Mouse (Mus musculus): ENCODE data around the gene Btg3. TPM values are rescaled to one million over a fixed set of nuclear protein-coding genes. Genes with fewer than 3 reads are reported as not detected.

Btg3 gene
- 4.2 and 8.0 TPM in 2 replicates for polyA plus RNA-seq (2012; rRNA removed)

DNA sequence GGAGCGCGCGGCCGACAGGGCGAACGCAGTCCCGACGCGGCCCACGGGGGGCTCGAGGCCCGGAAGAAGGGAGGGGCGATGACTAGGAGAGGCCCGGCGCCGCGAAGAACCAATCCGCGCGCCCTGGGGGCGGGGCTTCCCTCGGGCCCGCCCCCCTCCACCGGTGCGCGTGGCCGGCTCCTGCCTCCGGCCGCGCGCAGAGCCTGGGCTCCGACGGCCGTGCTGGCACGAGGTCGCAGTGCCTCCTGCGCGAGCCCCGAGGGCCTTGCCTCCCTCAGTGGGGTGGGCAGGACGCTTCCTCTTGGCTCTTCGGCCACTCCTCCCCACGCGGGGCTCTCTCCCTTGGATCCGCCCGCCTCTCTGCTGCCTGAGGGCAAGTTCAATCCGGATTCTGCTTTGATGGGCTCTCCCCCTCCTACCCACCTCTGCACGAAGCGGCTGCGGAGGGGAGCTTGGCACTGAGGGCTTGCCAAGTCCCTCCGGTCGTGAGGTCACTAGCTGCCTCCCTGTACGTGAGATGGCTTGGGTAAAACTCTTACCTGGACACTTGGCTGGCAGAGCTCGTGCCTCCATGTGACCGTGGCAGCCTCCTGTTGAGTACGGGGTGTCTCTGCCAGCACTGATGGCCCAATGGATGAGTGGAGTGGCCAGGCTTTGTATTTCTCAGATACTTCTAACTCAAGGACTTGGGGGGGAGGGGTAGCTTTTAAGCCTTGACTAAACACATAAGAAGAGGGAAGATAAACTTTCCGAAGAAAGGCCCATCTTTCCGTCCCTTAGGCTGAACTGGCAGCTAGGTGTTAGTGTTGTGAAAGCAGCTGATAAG is at the start of gene Btg3:
Gene Btg3, minus strand, starts transcription at position 448 of the 826 bp plus-strand sequence.

DNA sequence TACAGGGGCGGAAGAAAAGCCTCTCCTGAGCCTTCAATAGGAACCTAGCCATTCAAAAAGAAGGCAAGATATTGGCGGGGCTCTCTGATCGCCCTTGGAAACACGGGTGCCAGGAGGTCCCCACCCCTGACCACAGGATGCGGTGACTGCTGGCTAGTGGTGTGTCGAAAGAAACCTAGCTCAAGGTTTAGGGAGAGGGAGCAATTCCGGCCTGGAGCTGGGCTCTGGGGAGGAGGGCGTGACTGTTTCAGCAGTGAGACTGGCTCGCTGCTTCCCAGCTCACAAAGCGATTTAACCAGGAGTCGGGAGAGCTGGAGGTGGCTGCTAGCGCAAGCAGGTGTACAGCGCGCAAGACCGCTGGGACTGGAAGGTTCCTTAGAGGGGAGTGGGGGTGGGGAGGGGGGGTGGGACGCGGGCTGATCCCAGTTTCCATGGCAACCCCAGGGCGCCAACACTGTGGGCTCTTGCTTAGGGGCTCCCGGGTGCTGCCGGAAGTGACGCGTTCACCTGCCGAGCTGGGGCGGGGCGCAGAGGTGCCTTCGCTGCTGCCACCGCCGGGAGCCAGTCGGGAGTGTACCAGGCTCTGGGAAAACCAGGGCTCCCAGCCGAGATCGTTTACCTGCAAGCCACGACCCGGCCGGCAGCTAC is 75.7 kb downstream of the Btg3 start, which contains the start of gene Cxadr:
Gene Cxadr, plus strand, starts transcription at position 307 of the 648 bp plus-strand sequence.

Other genes with a start within 250 kb of the Btg3 start
- gene Cxadr, start 75.7 kb downstream of the Btg3 start, polyA plus RNA-seq (2012; rRNA removed): 89.1 and 92.4 TPM in 2 replicates
- gene D16Ertd472e, start 199.5 kb upstream of the Btg3 start, polyA plus RNA-seq (2012; rRNA removed): 1.6 and 2.2 TPM in 2 replicates